Mouse (Mus musculus) activated CD4-positive, CD25-positive, alpha-beta regulatory T cell, adult 4 months (primary cell): ENCODE measurements around the gene Lrp3. TPM values are rescaled to one million over a fixed set of nuclear protein-coding genes. Genes with fewer than 3 reads are reported as not detected.

Source experiments
- ATAC-seq: one replicate; pipeline ENCODE4 v1.8.0; 2017
- polyA plus RNA-seq, 2 experiments: library from polyadenylated mRNA; unstranded; fragments of 100-300 nt; shearing (Covaris generic); gene quantifications; one replicate each; pipeline ENCODE4 v1.2.1; 2017

Lrp3 gene
- polyA plus RNA-seq, 2 experiments from 2014 or later, result 0.85 TPM; not detected in 1

DNA sequence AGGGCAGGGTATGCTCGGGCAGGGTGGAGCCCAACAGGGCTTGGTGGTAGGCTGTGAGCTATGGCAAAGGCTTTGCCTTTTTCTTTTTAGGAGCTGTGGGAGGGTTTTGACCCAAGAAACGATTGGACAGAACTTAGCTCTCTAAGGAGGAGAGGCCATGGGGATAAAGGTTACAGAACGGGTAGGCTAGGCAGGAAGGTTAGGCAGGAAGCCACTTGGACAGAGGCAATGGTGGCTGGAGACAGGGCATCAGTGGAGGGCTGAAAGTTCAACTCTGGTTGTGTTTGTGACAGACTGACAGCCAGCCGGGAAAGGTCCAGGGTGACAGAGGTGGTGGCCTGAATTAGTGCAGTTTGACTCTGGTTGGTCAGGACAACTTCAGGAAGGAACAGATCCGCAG, 25.6 kb downstream of the Lrp3 start:
- ATAC-seq, result no peak

DNA sequence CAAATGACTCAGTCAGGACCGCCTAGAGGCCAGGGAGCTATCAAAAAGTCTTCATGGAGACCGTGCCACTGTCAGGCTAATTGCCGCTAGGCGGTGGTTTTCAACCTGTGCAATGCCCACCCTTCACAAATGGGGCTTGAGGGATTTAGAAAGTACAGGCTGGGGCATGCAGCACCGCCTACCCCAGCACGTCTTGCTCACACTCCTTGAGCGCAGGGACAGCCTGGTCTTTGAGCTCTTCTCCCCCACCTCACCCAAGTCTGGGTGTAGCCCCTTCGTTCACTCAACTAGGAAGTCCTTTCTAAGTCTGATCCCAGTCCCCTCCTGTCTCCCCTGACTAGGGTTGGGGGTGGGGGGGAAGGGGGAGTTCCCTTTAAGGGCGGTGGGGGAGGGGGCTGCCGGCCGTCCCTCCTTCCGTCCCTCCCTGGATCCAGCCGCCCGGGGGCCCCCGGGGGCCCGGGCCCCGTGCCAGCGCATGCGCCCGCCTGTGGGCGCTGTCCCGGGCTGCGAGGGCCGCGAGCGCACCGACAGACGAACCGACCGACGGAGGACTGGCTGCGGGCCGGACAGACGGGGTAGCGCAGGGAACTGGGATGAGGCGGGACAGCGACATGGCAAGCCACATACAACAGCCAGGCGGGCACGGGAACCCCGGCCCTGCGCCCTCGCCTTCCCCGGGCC, 29.3 kb downstream of the Lrp3 start, which contains the start of gene Slc7a10:
Gene Slc7a10 (plus strand): TSS at position 497 of the 681 bp plus-strand sequence.
- no peak for ATAC-seq

DNA sequence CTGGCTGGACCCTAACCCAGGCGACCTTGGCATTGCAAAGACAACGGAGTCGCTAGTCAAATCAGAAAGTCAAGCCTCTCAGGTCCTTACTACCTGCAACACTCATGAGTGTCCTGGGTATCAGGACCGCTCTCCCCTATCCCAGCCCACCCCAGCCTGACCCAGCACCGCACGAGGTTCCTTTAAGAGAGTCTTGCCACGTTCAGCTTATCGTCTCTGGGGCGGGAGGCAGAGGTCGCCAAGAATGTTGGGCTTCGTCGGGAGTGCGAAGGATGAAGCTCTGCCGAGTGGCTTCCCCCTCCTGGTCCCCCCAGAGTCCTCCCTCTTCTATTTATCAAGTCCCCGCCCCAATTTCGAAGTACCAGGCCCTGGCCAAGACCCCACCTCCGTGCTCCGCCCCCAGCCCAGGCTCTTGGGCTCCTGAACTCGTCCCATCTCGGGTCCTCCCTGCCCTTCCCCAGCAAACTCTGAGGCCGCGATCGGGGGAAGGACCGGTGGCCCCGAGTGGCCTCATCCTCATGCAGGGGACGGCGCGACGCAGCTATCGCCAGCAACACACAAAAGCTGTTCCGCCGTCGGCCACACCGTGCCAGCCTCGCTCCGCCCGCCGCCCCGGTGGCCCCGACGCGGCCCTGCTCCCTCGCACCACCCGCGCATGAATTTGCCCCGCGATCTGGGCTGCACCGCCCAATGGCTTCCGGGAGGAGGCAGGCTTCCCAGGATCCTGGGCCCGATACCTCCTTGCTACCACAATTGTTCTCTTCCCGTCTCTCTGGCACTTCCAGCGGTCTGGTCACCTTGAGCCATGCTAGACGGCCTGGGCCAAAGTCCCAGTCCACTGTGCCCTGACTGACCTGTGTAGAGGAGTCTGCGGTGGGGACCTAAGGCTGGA, 30.2 kb downstream of the Lrp3 start:
- no peak for ATAC-seq

GRCm38 (mm10) chr7:35176412-35177381, 38.6 kb downstream of the Lrp3 start:
- peak; percentile 71 for ATAC-seq

- no peak for ATAC-seq
These were observed 39.8 kb downstream of the Lrp3 start for GRCm38 (mm10) chr7:35175533-35175932.

- no peak for ATAC-seq
These were observed 42.8 kb downstream of the Lrp3 start for GRCm38 (mm10) chr7:35172519-35172918.

DNA sequence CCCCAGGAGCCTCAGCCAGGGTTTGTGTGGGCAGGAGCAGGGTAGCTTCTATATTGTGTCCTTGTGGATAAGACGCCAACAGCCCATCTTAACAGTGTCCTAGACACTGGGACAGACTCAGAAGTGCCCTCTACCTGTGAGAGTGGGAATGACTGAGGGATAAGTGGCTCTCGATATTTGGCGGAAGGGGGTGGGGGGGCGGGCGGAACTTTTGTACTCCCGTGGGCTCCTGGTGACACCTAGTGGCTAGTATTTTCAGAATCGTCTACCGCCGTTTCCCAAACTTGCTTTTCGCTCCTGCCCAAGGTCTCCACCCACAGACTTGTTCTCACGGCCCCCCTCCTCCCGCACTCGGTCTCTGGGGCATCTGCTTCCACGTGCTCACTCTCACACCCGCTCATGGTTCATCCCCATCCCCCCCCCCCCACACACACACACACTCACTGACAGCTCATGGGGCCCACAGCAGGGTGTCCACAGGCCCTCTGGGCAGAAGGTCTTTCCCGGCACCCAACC, 43.4 kb downstream of the Lrp3 start:
- peak; percentile 55 for ATAC-seq

- peak; percentile 60 for ATAC-seq
These were observed 46.0 kb downstream of the Lrp3 start for GRCm38 (mm10) chr7:35169341-35169740.

DNA sequence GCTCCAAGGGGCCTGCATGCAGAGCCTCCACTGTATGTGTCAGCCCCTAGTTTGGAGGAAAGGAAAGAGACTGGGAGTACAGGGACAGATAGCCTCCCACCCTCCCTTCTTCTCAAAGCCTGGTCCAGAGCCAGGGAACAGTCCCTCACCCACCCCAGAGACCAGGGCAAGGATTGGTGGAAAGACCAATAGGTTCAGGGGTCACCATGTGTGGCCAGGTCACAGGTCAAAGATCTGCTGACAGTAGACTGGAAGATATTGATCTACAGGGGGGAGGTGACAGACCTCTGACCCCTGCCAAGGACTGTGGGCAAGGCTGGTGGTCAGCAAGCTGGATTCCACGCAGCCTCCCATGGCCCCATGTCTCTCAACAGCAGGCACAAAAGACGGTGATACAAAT, 47.4 kb downstream of the Lrp3 start:
- ATAC-seq, result no peak

DNA sequence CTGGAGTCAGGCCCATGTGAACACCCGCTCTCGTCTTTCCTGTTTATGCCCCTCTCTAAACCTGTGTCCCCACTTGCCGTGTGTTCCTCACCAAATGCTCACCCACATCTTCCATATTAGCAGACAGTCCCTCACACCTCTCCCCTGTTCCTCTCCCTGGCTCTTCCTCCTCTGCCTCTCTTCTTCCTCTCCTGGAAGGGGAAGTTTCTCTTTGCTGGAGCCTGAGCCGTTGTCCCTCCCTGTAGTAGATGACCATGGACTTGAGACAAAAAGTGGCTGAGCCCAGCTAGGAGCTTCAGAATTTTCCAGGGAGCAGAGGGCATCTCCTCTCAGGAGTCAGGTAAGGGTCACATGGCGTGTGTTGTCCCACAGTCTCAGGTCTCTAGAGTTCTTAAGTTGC, 48.3 kb downstream of the Lrp3 start:
- no peak for ATAC-seq

GRCm38 (mm10) chr7:35164131-35164530, 51.2 kb downstream of the Lrp3 start:
- ATAC-seq, result no peak

GRCm38 (mm10) chr7:35163600-35163999, 51.7 kb downstream of the Lrp3 start:
- ATAC-seq, result no peak

- ATAC-seq, result no peak
These were observed 52.9 kb downstream of the Lrp3 start for GRCm38 (mm10) chr7:35162443-35162842.

- no peak for ATAC-seq
These were observed 57.8 kb downstream of the Lrp3 start for GRCm38 (mm10) chr7:35157512-35157911.

GRCm38 (mm10) chr7:35156561-35157477, 58.5 kb downstream of the Lrp3 start:
- ATAC-seq, result peak; percentile 19

DNA sequence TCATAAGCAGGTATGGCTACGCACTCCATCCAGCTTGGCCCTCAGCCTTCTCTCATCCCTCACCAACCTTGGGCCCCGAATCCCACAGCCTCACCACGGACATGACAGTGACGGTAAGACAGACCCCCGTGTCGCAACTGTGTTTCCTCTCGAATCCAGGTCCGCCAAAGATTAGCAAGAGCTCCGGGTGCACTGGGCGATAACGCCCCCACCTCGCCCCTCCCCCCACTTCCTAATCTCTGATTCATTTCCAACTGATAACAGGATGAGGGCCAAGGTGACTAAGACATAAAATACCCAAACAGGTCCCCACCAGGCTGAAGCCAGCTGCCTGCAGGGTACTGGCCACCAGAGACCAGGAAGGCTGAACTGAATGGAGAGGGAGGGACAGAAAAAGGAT, 60.8 kb downstream of the Lrp3 start:
- ATAC-seq, result no peak

DNA sequence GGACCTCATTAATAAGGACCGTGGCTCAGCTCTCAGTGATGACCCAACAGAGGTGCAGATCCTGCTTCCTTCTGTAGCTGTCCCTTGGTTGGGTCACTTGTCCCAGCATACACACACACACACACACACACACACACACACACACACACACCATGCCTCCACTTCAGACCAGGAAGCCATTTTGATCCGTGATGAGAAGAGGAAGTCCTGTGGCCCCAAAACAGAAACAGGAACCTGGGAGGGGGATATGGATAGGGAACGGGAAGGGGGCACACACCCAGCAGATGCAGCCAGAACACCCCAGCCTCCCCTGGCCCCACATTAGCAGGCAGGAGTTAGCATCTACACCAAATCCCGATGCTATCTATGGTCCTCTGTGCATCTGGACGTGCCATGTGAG, 64.4 kb downstream of the Lrp3 start:
- ATAC-seq, result no peak
